Mouse (Mus musculus): ENCODE data around the gene Pitpnm3. TPM values are rescaled to one million over a fixed set of nuclear protein-coding genes. Genes with fewer than 3 reads are reported as not detected.

The Pitpnm3 gene
- polyA plus RNA-seq (2015; fragmentation: Nextera tagmentation; extraction: Ambion mirVana): 1.2 and 1.3 TPM in 2 replicates

DNA sequence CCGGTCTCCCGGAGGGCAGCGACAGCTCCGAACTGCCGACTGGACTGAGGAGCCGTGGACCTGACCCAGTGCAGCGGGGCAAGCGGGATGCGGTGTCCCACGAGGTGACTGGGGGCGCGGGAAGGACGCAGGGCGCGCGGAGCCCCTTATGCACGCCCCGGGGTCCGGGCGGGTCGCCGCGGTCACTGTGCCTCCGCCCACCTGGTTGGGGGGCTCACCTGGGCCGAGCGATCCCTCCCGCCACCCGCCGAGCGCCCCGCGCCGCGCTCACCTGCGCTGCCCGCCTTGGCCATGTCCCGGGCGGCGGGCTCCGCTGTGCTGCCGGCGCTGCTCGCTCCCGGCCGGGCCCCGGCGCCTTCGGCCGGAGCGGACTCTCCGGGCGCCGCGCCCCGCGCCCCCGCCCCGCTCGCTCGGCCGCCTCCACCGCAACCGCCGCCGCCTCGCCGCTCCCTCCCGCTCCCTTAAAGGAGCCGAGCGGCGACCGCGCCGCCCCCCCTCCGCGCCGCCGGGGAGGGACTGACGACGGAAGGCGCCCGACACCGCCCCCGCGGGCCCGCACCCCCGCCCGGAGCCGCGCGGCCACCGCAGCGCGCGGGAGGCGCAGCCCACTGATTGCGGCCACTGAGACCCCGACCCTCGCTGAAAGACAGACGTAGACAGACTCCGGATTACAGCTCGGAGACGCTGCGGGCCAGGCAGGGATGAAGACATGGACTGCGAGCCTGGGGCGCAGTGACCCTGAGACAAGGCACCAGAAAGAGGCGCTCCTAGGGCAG is at the start of gene Pitpnm3:
Gene Pitpnm3 (minus strand): TSS at position 396 of the 776 bp plus-strand sequence.

DNA sequence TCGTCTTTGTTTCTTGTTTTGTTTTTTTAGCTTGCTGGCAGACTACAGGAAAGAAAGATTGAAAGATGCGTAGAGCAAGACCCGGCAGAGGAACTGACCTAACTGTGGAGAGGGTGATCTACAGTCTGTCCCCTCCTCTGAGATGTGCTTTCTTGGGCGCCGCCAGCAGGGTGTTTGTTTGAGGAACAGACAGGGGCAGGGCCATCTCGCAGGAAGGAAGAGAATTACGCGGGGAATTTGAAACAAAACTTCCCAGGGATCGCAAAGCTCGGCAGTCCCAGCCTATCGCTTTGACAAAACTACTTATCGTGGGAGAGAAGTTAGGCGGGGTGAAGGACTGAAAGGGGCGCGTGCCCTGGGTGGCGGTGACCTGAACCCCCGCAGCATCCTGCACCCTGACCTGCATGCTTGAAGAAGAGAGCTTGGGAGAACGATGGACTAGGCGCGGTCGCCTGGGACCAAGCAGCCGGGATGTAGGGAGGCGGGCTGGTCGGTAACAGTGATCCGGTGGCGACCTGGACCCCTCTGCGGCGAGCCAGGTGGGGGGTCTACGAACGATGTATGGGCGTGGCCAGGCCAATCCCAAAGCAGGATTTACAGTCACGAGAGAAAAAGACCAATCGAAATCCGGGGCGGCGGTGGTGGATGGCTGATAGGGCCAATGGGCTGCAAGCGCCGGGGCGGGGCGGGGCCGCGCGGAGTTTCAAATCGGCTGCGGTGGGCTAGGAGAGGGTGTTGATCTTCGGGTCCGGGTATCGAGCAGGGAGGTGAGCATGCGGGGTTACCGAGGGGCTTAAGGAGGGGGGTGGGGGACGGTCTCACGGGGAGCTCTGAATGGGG is 93.6 kb downstream of the Pitpnm3 start, which contains the start of gene Pimreg:
Gene Pimreg (plus strand): TSS at position 265 of the 840 bp plus-strand sequence.

DNA sequence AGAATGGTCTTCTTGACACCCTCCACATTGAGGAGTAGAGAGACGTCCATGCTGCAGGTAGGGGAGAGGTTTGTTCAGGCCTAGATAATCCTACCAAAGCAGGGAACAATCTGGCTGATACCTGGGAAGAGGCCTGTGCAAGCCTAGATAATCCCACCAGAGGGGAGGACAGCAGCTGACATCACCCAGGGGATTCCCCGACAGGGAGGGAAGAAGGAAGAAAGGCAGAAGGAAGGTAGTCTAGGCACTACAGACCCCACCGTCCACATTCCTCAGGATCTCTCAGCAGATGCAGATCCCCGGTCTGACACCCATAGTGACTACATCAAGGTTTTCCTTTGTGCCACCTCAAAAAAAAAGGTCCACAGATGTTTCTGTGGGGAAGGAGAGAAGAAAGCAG is 98.2 kb downstream of the Pitpnm3 start, which contains the start of gene Aipl1:
Gene Aipl1 (minus strand): TSS at position 101 of the 400 bp plus-strand sequence.

Other genes with a start within 250 kb of the Pitpnm3 start
- gene Aipl1, start 98.3 kb downstream of the Pitpnm3 start, polyA plus RNA-seq (2015; fragmentation: Nextera tagmentation; extraction: Ambion mirVana): 0.24 and 0.33 TPM in 2 replicates
- 23.6 and 30.9 TPM in 2 replicates for gene Pimreg, start 93.7 kb downstream of the Pitpnm3 start, polyA plus RNA-seq (2015; fragmentation: Nextera tagmentation; extraction: Ambion mirVana)
- 0.07 and 0.08 TPM in 2 replicates for gene Gm43951, start 71.1 kb upstream of the Pitpnm3 start, polyA plus RNA-seq (2015; fragmentation: Nextera tagmentation; extraction: Ambion mirVana)
- 6.2 and 6.6 TPM in 2 replicates for gene 4933427D14Rik, start 71.7 kb upstream of the Pitpnm3 start, polyA plus RNA-seq (2015; fragmentation: Nextera tagmentation; extraction: Ambion mirVana)
- 245 and 246 TPM in 2 replicates for gene Txndc17, start 71.8 kb upstream of the Pitpnm3 start, polyA plus RNA-seq (2015; fragmentation: Nextera tagmentation; extraction: Ambion mirVana)
- 28.3 and 28.4 TPM in 2 replicates for gene Med31, start 79.8 kb upstream of the Pitpnm3 start, polyA plus RNA-seq (2015; fragmentation: Nextera tagmentation; extraction: Ambion mirVana)
- 0.06 and 0.08 TPM in 2 replicates for gene Slc13a5, start 131.4 kb upstream of the Pitpnm3 start, polyA plus RNA-seq (2015; fragmentation: Nextera tagmentation; extraction: Ambion mirVana)
- gene Xaf1, start 165.9 kb upstream of the Pitpnm3 start, polyA plus RNA-seq (2015; fragmentation: Nextera tagmentation; extraction: Ambion mirVana): 20.3 and 24.7 TPM in 2 replicates
- not detected in 2 replicates for gene Fbxo39, start 178.7 kb upstream of the Pitpnm3 start, polyA plus RNA-seq (2015; fragmentation: Nextera tagmentation; extraction: Ambion mirVana)
- gene Tekt1, start 226.7 kb upstream of the Pitpnm3 start, polyA plus RNA-seq (2015; fragmentation: Nextera tagmentation; extraction: Ambion mirVana): 0.11 TPM in 1 of 2 replicates, not detected in the other